ENCODE assay signal across 14 mouse cellular contexts in the genomic region with DNA sequence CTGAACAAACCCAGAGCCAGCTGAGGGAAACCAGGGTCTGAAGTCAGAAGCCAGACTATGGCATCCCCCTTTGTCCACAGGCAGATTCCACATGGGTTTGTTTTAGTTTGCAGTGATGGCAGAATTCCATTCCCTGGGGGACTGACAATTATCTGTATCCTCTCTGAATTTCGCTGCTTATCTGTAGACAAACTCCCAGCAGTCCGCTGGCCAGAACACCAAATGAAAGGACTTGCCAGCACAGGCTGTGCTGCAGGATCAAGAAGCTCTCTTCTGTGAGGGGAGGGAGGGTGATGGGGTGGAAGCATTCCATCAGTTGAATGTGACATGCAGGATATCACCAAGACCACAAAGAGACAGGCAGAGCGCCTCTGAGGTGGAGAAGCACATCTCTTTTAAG.
DNase-seq lines count a peak whose midpoint lies in the region; ATAC-seq and TF ChIP-seq lines count a peak whose summit lies in the region.
"Had no signal": no experiment of that assay in that cellular context is flagged by ENCODE, and none has a peak within 500 bp of the region (broad histone marks: within the 10 kb centered on the region; RNA-seq: fewer than 3 reads in every experiment).

No protein-coding gene starts in this region.

- no peak for TF ChIP-seq CTCF in heart, postnatal 0 days (IDR thresholded peaks at IDR 0.05; ENCODE audit: low read depth)

- H3K4me1 ChIP-seq in heart, postnatal 0 days (ENCODE audit: control insufficient read depth, insufficient read depth) = no peaks in the 10 kb centered on the region
- H3K4me1 ChIP-seq: forebrain, embryonic 13.5 days; hindbrain, embryonic 10.5 days had no signal

- WGBS in heart, postnatal 0 days = 8% methylated on average over 3 of the region's 3 CpGs

- H3K4me2 ChIP-seq in heart, postnatal 0 days (ENCODE audit: low read depth, low read length) = 0 out of 2 replicates have a peak overlapping the region, but pooled peaks have one; percentile 25
- H3K4me2 ChIP-seq: embryonic facial prominence, embryonic 15.5 days; forebrain, embryonic 13.5 days; midbrain, embryonic 11.5 days had no signal

- H3K27ac ChIP-seq in heart, postnatal 0 days (ENCODE audit: low read depth) = no peak overlapping the region
- H3K27ac ChIP-seq: embryonic facial prominence, embryonic 15.5 days; forebrain, embryonic 13.5 days; hindbrain, embryonic 10.5 days; liver, embryonic 14.5 days had no signal

- TF ChIP-seq EP300 in heart, postnatal 0 days (IDR thresholded peaks at IDR 0.05; ENCODE audit: low read depth) = no peak

- H3K27me3 ChIP-seq in heart, postnatal 0 days (ENCODE audit: control insufficient read depth, insufficient read depth, low read length) = no peaks in the 10 kb centered on the region
- H3K27me3 ChIP-seq: embryonic facial prominence, embryonic 15.5 days; forebrain, embryonic 13.5 days had no signal

- peak; percentile 94 for DNase-seq in heart, adult 11 months
- DNase-seq in heart, postnatal 36 days = no peak
- peak; percentile 22 to 37 for DNase-seq in kidney, postnatal 36 days
- DNase-seq in kidney, adult 8-10 months = no peak
- DNase-seq in heart, adult 9 months (ENCODE audit: low spot score in 2 of 2) = peak; percentile 12 to 27
- peak; percentile 32 for DNase-seq in heart, postnatal 0 days (ENCODE audit: low spot score)
- DNase-seq in urinary bladder, postnatal 25 days (ENCODE audit: low spot score) = no peak
- DNase-seq: thymus, postnatal 25 days had no signal

- intact Hi-C loops in heart, postnatal 36 days (cut with DNase I) = no loop called here

- H3K4me3 ChIP-seq in heart, postnatal 0 days (ENCODE audit: low read depth, low read length) = no peak overlapping the region
- H3K4me3 ChIP-seq: embryonic facial prominence, embryonic 15.5 days; forebrain, embryonic 13.5 days; hindbrain, embryonic 10.5 days had no signal

- H3K36me3 ChIP-seq in heart, postnatal 0 days (replicated peaks; ENCODE audit: control insufficient read depth, insufficient read depth, low read length) = no peaks in the 10 kb centered on the region
- H3K36me3 ChIP-seq: embryonic facial prominence, embryonic 15.5 days; hindbrain, embryonic 10.5 days had no signal

- no peak overlapping the region for H3K9ac ChIP-seq in heart, postnatal 0 days (replicated peaks; ENCODE audit: low read depth, low read length)
- H3K9ac ChIP-seq: embryonic facial prominence, embryonic 15.5 days; forebrain, embryonic 13.5 days; liver, embryonic 14.5 days had no signal

- H3K9me3 ChIP-seq in heart, postnatal 0 days (replicated peaks; ENCODE audit: control insufficient read depth, low read length) = no peaks in the 10 kb centered on the region
- H3K9me3 ChIP-seq: embryonic facial prominence, embryonic 15.5 days; forebrain, embryonic 13.5 days; hindbrain, embryonic 10.5 days had no signal

- peak; percentile 20; the same call in 1 of the 2 replicates for ATAC-seq in heart, postnatal 0 days (ENCODE audit: insufficient read depth, low read depth)
- no peak for ATAC-seq in CD4-positive, CD25-positive, alpha-beta regulatory T cell, adult 4 months
- ATAC-seq: forebrain, embryonic 13.5 days had no signal

Comparison
In these comparisons a context has a peak if more than half of its experiments do, and no peak if none do; other contexts are left out.
1. DNase-seq: peak in heart, adult 11 months (single experiment), kidney, postnatal 36 days (2 of 2), heart, adult 9 months (2 of 2) and heart, postnatal 0 days (single experiment); none in heart, postnatal 36 days (0 of 2), kidney, adult 8-10 months (0 of 2) and urinary bladder, postnatal 25 days (single experiment).